Mouse (Mus musculus): ENCODE results near the gene Tmem136. TPM values are rescaled to one million over a fixed set of nuclear protein-coding genes. Genes with fewer than 3 reads are reported as not detected.

The Tmem136 gene
- polyA plus RNA-seq, 1 experiment from 2014 or later: 4.4 TPM

GRCm38 (mm10) chr9:43104873-43105663, 11.3 kb downstream of the Tmem136 start:
- under 1% methylated on average over 38 of the region's 40 CpGs for WGBS
- Histone ChIP-seq H3K4me1 (replicated peaks; ENCODE audit: control insufficient read depth, insufficient read depth, low read length) (peaks cover 29% of the 10 kb centered on the region), H3K9ac (ENCODE audit: low read length) (peak overlapping the region; percentile 96), H3K4me2 (ENCODE audit: low read depth, low read length) (peak overlapping the region; percentile 82), H3K4me3 (ENCODE audit: low read length) (peak overlapping the region; percentile 90), H3K27ac (ENCODE audit: low read length) (peak overlapping the region; percentile 94), H3K27me3 (ENCODE audit: control insufficient read depth, insufficient read depth, low read depth, low read length) (no peaks in the 10 kb centered on the region), H3K9me3 (ENCODE audit: control insufficient read depth, low read length) (no peaks in the 10 kb centered on the region), H3K36me3 (ENCODE audit: control insufficient read depth, insufficient read depth, low read length) (no peaks in the 10 kb centered on the region)
- ATAC-seq (ENCODE audit: low read depth): no peak

GRCm38 (mm10) chr9:43104526-43104872, 11.9 kb downstream of the Tmem136 start:
- Histone ChIP-seq H3K4me3 (ENCODE audit: low read length) (peak overlapping the region; percentile 90), H3K27ac (ENCODE audit: low read length) (no peak overlapping the region), H3K9me3 (ENCODE audit: control insufficient read depth, low read length) (no peaks in the 10 kb centered on the region), H3K27me3 (ENCODE audit: control insufficient read depth, insufficient read depth, low read depth, low read length) (no peaks in the 10 kb centered on the region), H3K9ac (ENCODE audit: low read length) (peak overlapping the region; percentile 96), H3K36me3 (ENCODE audit: control insufficient read depth, insufficient read depth, low read length) (no peaks in the 10 kb centered on the region), H3K4me1 (replicated peaks; ENCODE audit: control insufficient read depth, insufficient read depth, low read length) (peaks cover 29% of the 10 kb centered on the region), H3K4me2 (ENCODE audit: low read depth, low read length) (peak overlapping the region; percentile 82)
- WGBS: under 1% methylated on average over 4 of the region's 4 CpGs
- ATAC-seq (ENCODE audit: low read depth): no peak

- H3K4me1 ChIP-seq (replicated peaks; ENCODE audit: control insufficient read depth, insufficient read depth, low read length): peaks cover 29% of the 10 kb centered on the region
Observed at GRCm38 (mm10) chr9:43103675-43104299, 12.6 kb downstream of the Tmem136 start.

GRCm38 (mm10) chr9:43102931-43103330, 13.4 kb downstream of the Tmem136 start:
- ATAC-seq (ENCODE audit: low read depth): no peak
- H3K4me2 ChIP-seq (ENCODE audit: low read depth, low read length): peak overlapping the region; percentile 82
- H3K9me3 ChIP-seq (ENCODE audit: control insufficient read depth, low read length): no peaks in the 10 kb centered on the region
- H3K36me3 ChIP-seq (ENCODE audit: control insufficient read depth, insufficient read depth, low read length): no peaks in the 10 kb centered on the region
- WGBS: 57% methylated on average over 2 of the region's 2 CpGs
- peak overlapping the region; percentile 50 for H3K9ac ChIP-seq (ENCODE audit: low read length)
- peak overlapping the region; percentile 25 for H3K4me3 ChIP-seq (ENCODE audit: low read length)
- H3K4me1 ChIP-seq (replicated peaks; ENCODE audit: control insufficient read depth, insufficient read depth, low read length): peaks cover 29% of the 10 kb centered on the region
- H3K27ac ChIP-seq (ENCODE audit: low read length): no peak overlapping the region
- H3K27me3 ChIP-seq (ENCODE audit: control insufficient read depth, insufficient read depth, low read depth, low read length): no peaks in the 10 kb centered on the region

More at GRCm38 (mm10) chr9:43103675-43104299, 12.6 kb downstream of the Tmem136 start:
- Histone ChIP-seq H3K27ac (ENCODE audit: low read length) (no peak overlapping the region), H3K27me3 (ENCODE audit: control insufficient read depth, insufficient read depth, low read depth, low read length) (no peaks in the 10 kb centered on the region), H3K9ac (ENCODE audit: low read length) (peak overlapping the region; percentile 59), H3K9me3 (ENCODE audit: control insufficient read depth, low read length) (no peaks in the 10 kb centered on the region), H3K36me3 (ENCODE audit: control insufficient read depth, insufficient read depth, low read length) (no peaks in the 10 kb centered on the region), H3K4me2 (ENCODE audit: low read depth, low read length) (peak overlapping the region; percentile 82), H3K4me3 (ENCODE audit: low read length) (peak overlapping the region; percentile 90)
- no peak for ATAC-seq (ENCODE audit: low read depth)
- 15% methylated on average over 4 of the region's 4 CpGs for WGBS

- peaks cover 24% of the 10 kb centered on the region for H3K4me1 ChIP-seq (replicated peaks; ENCODE audit: control insufficient read depth, insufficient read depth, low read length)
- no peak for ATAC-seq (ENCODE audit: low read depth)
- H3K36me3 ChIP-seq (ENCODE audit: control insufficient read depth, insufficient read depth, low read length): no peaks in the 10 kb centered on the region
- 47% methylated on average over 8 of the region's 8 CpGs for WGBS
- peak overlapping the region; percentile 25 for H3K4me3 ChIP-seq (ENCODE audit: low read length)
- H3K9ac ChIP-seq (ENCODE audit: low read length): peak overlapping the region; percentile 42; the same call in 1 of the 2 replicates
- peak overlapping the region; percentile 64 for H3K27ac ChIP-seq (ENCODE audit: low read length)
- H3K9me3 ChIP-seq (ENCODE audit: control insufficient read depth, low read length): no peaks in the 10 kb centered on the region
- peak overlapping the region; percentile 82 for H3K4me2 ChIP-seq (ENCODE audit: low read depth, low read length)
- H3K27me3 ChIP-seq (ENCODE audit: control insufficient read depth, insufficient read depth, low read depth, low read length): no peaks in the 10 kb centered on the region
Observed at GRCm38 (mm10) chr9:43101936-43102595, 14.3 kb downstream of the Tmem136 start.

GRCm38 (mm10) chr9:43098922-43099321, 17.4 kb downstream of the Tmem136 start:
- H3K4me3 ChIP-seq (ENCODE audit: low read length): no peak overlapping the region
- no peaks in the 10 kb centered on the region for H3K27me3 ChIP-seq (ENCODE audit: control insufficient read depth, insufficient read depth, low read depth, low read length)
- peaks cover 20% of the 10 kb centered on the region for H3K4me1 ChIP-seq (replicated peaks; ENCODE audit: control insufficient read depth, insufficient read depth, low read length)
- H3K4me2 ChIP-seq (ENCODE audit: low read depth, low read length): no peak overlapping the region
- no peaks in the 10 kb centered on the region for H3K9me3 ChIP-seq (ENCODE audit: control insufficient read depth, low read length)
- H3K36me3 ChIP-seq (ENCODE audit: control insufficient read depth, insufficient read depth, low read length): no peaks in the 10 kb centered on the region
- 31% methylated on average over 4 of the region's 4 CpGs for WGBS
- no peak overlapping the region for H3K9ac ChIP-seq (ENCODE audit: low read length)
- no peak overlapping the region for H3K27ac ChIP-seq (ENCODE audit: low read length)
- ATAC-seq (ENCODE audit: low read depth): no peak

- no peak overlapping the region for H3K9ac ChIP-seq (ENCODE audit: low read length)
- no peaks in the 10 kb centered on the region for H3K9me3 ChIP-seq (ENCODE audit: control insufficient read depth, low read length)
- WGBS: 72% methylated on average over 3 of the region's 3 CpGs
- H3K27me3 ChIP-seq (ENCODE audit: control insufficient read depth, insufficient read depth, low read depth, low read length): no peaks in the 10 kb centered on the region
- H3K4me3 ChIP-seq (ENCODE audit: low read length): no peak overlapping the region
- peaks cover 17% of the 10 kb centered on the region for H3K4me1 ChIP-seq (replicated peaks; ENCODE audit: control insufficient read depth, insufficient read depth, low read length)
- no peak overlapping the region for H3K4me2 ChIP-seq (ENCODE audit: low read depth, low read length)
- no peak overlapping the region for H3K27ac ChIP-seq (ENCODE audit: low read length)
- no peak for ATAC-seq (ENCODE audit: low read depth)
- no peaks in the 10 kb centered on the region for H3K36me3 ChIP-seq (ENCODE audit: control insufficient read depth, insufficient read depth, low read length)
Observed at GRCm38 (mm10) chr9:43097801-43098557, 18.4 kb downstream of the Tmem136 start.

- H3K4me2 ChIP-seq (ENCODE audit: low read depth, low read length): no peak overlapping the region
- H3K9ac ChIP-seq (ENCODE audit: low read length): no peak overlapping the region
- ATAC-seq (ENCODE audit: low read depth): no peak
- no peaks in the 10 kb centered on the region for H3K27me3 ChIP-seq (ENCODE audit: control insufficient read depth, insufficient read depth, low read depth, low read length)
- H3K4me1 ChIP-seq (replicated peaks; ENCODE audit: control insufficient read depth, insufficient read depth, low read length): peaks cover 2% of the 10 kb centered on the region; the same call in 1 of the 2 replicates
- H3K4me3 ChIP-seq (ENCODE audit: low read length): no peak overlapping the region
- H3K9me3 ChIP-seq (ENCODE audit: control insufficient read depth, low read length): no peaks in the 10 kb centered on the region
- H3K27ac ChIP-seq (ENCODE audit: low read length): no peak overlapping the region
- no peaks in the 10 kb centered on the region for H3K36me3 ChIP-seq (ENCODE audit: control insufficient read depth, insufficient read depth, low read length)
Observed at GRCm38 (mm10) chr9:43096337-43096736, 20.0 kb downstream of the Tmem136 start.
